Mouse (Mus musculus): Measurements from ENCODE around the gene Krt33a. TPM values are rescaled to one million over a fixed set of nuclear protein-coding genes. Genes with fewer than 3 reads are reported as not detected.
A peak's percentile ranks its signal among the peaks of the same experiment; 100 is the strongest.

Gene Krt33a
- polyA plus RNA-seq, 1 experiment from 2014 or later = not detected

DNA sequence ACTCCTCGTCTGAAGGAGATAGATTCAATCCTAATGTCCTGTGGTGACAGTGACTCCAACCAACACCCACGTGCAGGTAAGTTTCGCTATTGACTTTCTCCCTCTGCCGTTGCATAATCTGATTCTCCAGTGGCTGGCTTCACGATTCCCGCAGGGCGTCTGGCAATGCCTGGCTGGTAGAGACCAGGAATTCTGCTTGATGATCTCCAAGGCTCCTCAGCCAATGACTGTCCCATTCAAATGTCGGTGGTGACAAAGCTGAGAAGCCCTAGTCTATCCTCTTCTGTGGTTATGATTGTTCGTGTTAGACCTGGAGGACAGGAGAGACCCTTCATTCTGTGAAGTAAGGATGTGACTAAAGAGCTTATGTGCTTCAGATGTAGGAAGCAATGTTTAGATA, 33.3 kb downstream of the Krt33a start:
- H3K27ac ChIP-seq (ENCODE audit: low read depth, low read length) = no peak overlapping the region
- WGBS = 87% methylated on average over 9 of the region's 9 CpGs
- H3K9ac ChIP-seq (ENCODE audit: low read depth, low read length) = no peak overlapping the region
- no peaks in the 10 kb centered on the region for H3K4me1 ChIP-seq (replicated peaks; ENCODE audit: control insufficient read depth, insufficient read depth, low read length)
- H3K4me3 ChIP-seq (ENCODE audit: low read depth, low read length) = no peak overlapping the region
- no peaks in the 10 kb centered on the region for H3K27me3 ChIP-seq (ENCODE audit: control insufficient read depth, insufficient read depth, low read length)
- ATAC-seq (ENCODE audit: low FRiP score) = no peak
- no peaks in the 10 kb centered on the region for H3K9me3 ChIP-seq (ENCODE audit: control insufficient read depth, low read length)
- no peak overlapping the region for H3K4me2 ChIP-seq (replicated peaks; ENCODE audit: low read depth, low read length)
- no peak for DNase-seq (ENCODE audit: low spot score)
- no peaks in the 10 kb centered on the region for H3K36me3 ChIP-seq (ENCODE audit: control insufficient read depth, insufficient read depth, low read length)

DNA sequence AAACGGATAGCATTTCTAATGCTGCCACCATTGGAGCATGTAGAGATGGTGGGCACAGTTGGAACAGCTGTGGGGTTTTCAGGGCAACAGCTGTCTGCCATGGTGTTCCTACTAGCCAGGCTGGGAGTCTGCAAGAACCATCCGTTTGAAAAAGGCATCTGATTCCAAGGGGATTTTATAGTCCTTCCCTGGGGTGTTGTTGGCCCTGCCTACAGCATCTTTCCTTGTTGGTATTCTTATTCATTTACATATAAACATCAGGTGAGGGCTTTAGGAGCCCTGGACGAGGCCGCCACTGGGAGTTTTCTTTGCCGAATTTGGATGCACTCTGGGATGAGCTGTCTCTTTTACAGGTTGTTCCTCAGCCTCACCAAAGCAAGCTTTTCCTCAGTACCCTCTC, 37.1 kb downstream of the Krt33a start, which contains the start of gene Krtap29-1:
Krtap29-1 (minus strand) TSS at position 101 of the 400 bp plus-strand sequence.
- H3K4me2 ChIP-seq (replicated peaks; ENCODE audit: low read depth, low read length) = no peak within 1 kb of the TSS
- H3K4me3 ChIP-seq (ENCODE audit: low read depth, low read length) = no peak within 1 kb of the TSS
- 73% methylated on average over 5 of the region's 5 CpGs for WGBS
- H3K9ac ChIP-seq (ENCODE audit: low read depth, low read length) = no peak within 1 kb of the TSS
- no peaks in the 10 kb centered on the region for H3K9me3 ChIP-seq (ENCODE audit: control insufficient read depth, low read length)
- DNase-seq (ENCODE audit: low spot score) (no peak), ATAC-seq (ENCODE audit: low FRiP score) (no peak)
- H3K27ac ChIP-seq (ENCODE audit: low read depth, low read length) = no peak within 1 kb of the TSS
- no peaks in the 10 kb centered on the region for H3K27me3 ChIP-seq (ENCODE audit: control insufficient read depth, insufficient read depth, low read length)
- H3K36me3 ChIP-seq (ENCODE audit: control insufficient read depth, insufficient read depth, low read length) = no peaks in the 10 kb centered on the region
- no peaks in the 10 kb centered on the region for H3K4me1 ChIP-seq (replicated peaks; ENCODE audit: control insufficient read depth, insufficient read depth, low read length)

DNA sequence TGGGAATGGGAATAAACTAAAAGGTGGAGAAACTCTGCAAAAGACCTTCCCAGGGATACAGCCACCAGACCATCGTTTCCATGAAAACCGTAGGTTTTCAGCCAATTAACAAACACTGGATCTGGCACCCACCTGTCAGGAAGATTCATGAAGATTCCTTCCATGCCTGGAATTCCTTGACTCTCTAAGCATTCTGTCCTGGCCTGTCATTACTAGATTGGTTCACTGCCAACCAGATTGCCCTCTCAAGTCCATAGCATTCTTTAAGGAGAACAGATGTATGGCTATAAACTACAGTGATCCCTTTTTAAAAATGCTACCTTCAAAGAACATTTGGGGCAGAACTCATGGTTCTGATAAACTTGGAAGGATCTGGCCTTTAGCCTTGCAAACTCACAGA, 50.1 kb downstream of the Krt33a start:
- H3K4me1 ChIP-seq (replicated peaks; ENCODE audit: control insufficient read depth, insufficient read depth, low read length) = no peaks in the 10 kb centered on the region
- H3K27ac ChIP-seq (ENCODE audit: low read depth, low read length) = no peak overlapping the region
- no peak overlapping the region for H3K4me3 ChIP-seq (ENCODE audit: low read depth, low read length)
- no peaks in the 10 kb centered on the region for H3K36me3 ChIP-seq (ENCODE audit: control insufficient read depth, insufficient read depth, low read length)
- H3K9me3 ChIP-seq (ENCODE audit: control insufficient read depth, low read length) = no peaks in the 10 kb centered on the region
- DNase-seq (ENCODE audit: low spot score) (no peak), ATAC-seq (ENCODE audit: low FRiP score) (no peak)
- WGBS = 69% methylated on average over 2 of the region's 2 CpGs
- no peak overlapping the region for H3K4me2 ChIP-seq (replicated peaks; ENCODE audit: low read depth, low read length)
- H3K9ac ChIP-seq (ENCODE audit: low read depth, low read length) = no peak overlapping the region
- H3K27me3 ChIP-seq (ENCODE audit: control insufficient read depth, insufficient read depth, low read length) = no peaks in the 10 kb centered on the region

DNA sequence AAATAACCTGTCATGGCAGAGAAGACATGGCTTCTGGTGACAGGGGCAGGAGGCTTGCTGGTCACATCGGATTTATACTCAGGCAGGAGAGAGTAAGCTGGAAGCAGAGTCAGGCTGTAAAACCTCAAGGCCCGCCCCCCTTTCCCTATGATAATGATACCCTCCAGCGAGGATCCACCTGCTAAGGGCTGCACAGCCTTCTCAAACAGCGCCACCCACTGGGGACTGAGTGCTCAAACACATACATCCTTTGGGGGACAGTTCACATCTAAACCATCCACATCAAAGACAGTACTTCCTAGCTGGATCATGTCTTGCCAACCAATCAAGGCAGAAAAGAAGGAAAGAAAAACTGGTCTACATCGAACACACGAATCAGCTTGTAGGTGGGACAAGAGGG, 51.8 kb downstream of the Krt33a start:
- Histone ChIP-seq H3K27me3 (ENCODE audit: control insufficient read depth, insufficient read depth, low read length) (no peaks in the 10 kb centered on the region), H3K9ac (ENCODE audit: low read depth, low read length) (no peak overlapping the region), H3K9me3 (ENCODE audit: control insufficient read depth, low read length) (no peaks in the 10 kb centered on the region), H3K4me3 (ENCODE audit: low read depth, low read length) (no peak overlapping the region), H3K36me3 (ENCODE audit: control insufficient read depth, insufficient read depth, low read length) (no peaks in the 10 kb centered on the region), H3K27ac (ENCODE audit: low read depth, low read length) (no peak overlapping the region), H3K4me2 (replicated peaks; ENCODE audit: low read depth, low read length) (no peak overlapping the region), H3K4me1 (replicated peaks; ENCODE audit: control insufficient read depth, insufficient read depth, low read length) (no peaks in the 10 kb centered on the region)
- DNase-seq (ENCODE audit: low spot score) = peak; percentile 10
- ATAC-seq (ENCODE audit: low FRiP score) = no peak
- WGBS = 56% methylated on average over 6 of the region's 6 CpGs

Other genes starting within 250 kb of the Krt33a start
- not detected in 2 replicates for gene Gm11595, start 243.3 kb downstream of the Krt33a start, polyA plus RNA-seq (2014; fragmentation: Nextera tagmentation; extraction: Ambion mirVana)
- not detected in 2 replicates for gene Krtap4-8, start 235.5 kb downstream of the Krt33a start, polyA plus RNA-seq (2014; fragmentation: Nextera tagmentation; extraction: Ambion mirVana)
- not detected in 2 replicates for gene Krtap4-9, start 231.0 kb downstream of the Krt33a start, polyA plus RNA-seq (2014; fragmentation: Nextera tagmentation; extraction: Ambion mirVana)
- not detected in 2 replicates for gene Gm11596, start 222.7 kb downstream of the Krt33a start, polyA plus RNA-seq (2014; fragmentation: Nextera tagmentation; extraction: Ambion mirVana)
- gene Gm11569, start 217.3 kb downstream of the Krt33a start, polyA plus RNA-seq (2014; fragmentation: Nextera tagmentation; extraction: Ambion mirVana) = not detected in 2 replicates
- not detected in 2 replicates for gene Gm11554, start 211.8 kb downstream of the Krt33a start, polyA plus RNA-seq (2014; fragmentation: Nextera tagmentation; extraction: Ambion mirVana)
- gene Krtap4-13, start 206.3 kb downstream of the Krt33a start, polyA plus RNA-seq (2014; fragmentation: Nextera tagmentation; extraction: Ambion mirVana) = not detected in 2 replicates
- gene Gm11564, start 200.5 kb downstream of the Krt33a start, polyA plus RNA-seq (2014; fragmentation: Nextera tagmentation; extraction: Ambion mirVana) = not detected in 2 replicates
- not detected in 2 replicates for gene 2300003K06Rik, start 178.1 kb downstream of the Krt33a start, polyA plus RNA-seq (2014; fragmentation: Nextera tagmentation; extraction: Ambion mirVana)
- gene Krtap4-16, start 164.6 kb downstream of the Krt33a start, polyA plus RNA-seq (2014; fragmentation: Nextera tagmentation; extraction: Ambion mirVana) = not detected in 2 replicates
- gene Gm11568, start 158.3 kb downstream of the Krt33a start, polyA plus RNA-seq (2014; fragmentation: Nextera tagmentation; extraction: Ambion mirVana) = not detected in 2 replicates
- gene Gm11559, start 151.7 kb downstream of the Krt33a start, polyA plus RNA-seq (2014; fragmentation: Nextera tagmentation; extraction: Ambion mirVana) = not detected in 2 replicates
- gene Krtap9-1, start 142.8 kb downstream of the Krt33a start, polyA plus RNA-seq (2014; fragmentation: Nextera tagmentation; extraction: Ambion mirVana) = not detected in 2 replicates
- gene Gm11567, start 137.0 kb downstream of the Krt33a start, polyA plus RNA-seq (2014; fragmentation: Nextera tagmentation; extraction: Ambion mirVana) = not detected in 2 replicates
- gene Krtap31-1, start 108.3 kb downstream of the Krt33a start, polyA plus RNA-seq (2014; fragmentation: Nextera tagmentation; extraction: Ambion mirVana) = not detected in 2 replicates
- gene Gm11565, start 101.5 kb downstream of the Krt33a start, polyA plus RNA-seq (2014; fragmentation: Nextera tagmentation; extraction: Ambion mirVana) = not detected in 2 replicates
- gene Krtap31-2, start 79.9 kb downstream of the Krt33a start, polyA plus RNA-seq (2014; fragmentation: Nextera tagmentation; extraction: Ambion mirVana) = not detected in 2 replicates
- not detected in 2 replicates for gene Krtap9-5, start 67.7 kb downstream of the Krt33a start, polyA plus RNA-seq (2014; fragmentation: Nextera tagmentation; extraction: Ambion mirVana)
- not detected in 2 replicates for gene Krtap29-1, start 37.2 kb downstream of the Krt33a start, polyA plus RNA-seq (2014; fragmentation: Nextera tagmentation; extraction: Ambion mirVana)
- gene Krtap16-1, start 29.6 kb downstream of the Krt33a start, polyA plus RNA-seq (2014; fragmentation: Nextera tagmentation; extraction: Ambion mirVana) = not detected in 2 replicates
- 0.23 TPM in 1 of 2 replicates, not detected in the other for gene Krtap17-1, start 22.2 kb downstream of the Krt33a start, polyA plus RNA-seq (2014; fragmentation: Nextera tagmentation; extraction: Ambion mirVana)
- gene Krt33b, start 13.7 kb upstream of the Krt33a start, polyA plus RNA-seq (2014; fragmentation: Nextera tagmentation; extraction: Ambion mirVana) = not detected in 2 replicates
- gene Krt34, start 25.3 kb upstream of the Krt33a start, polyA plus RNA-seq (2014; fragmentation: Nextera tagmentation; extraction: Ambion mirVana) = not detected in 2 replicates
- not detected in 2 replicates for gene Krt31, start 34.3 kb upstream of the Krt33a start, polyA plus RNA-seq (2014; fragmentation: Nextera tagmentation; extraction: Ambion mirVana)
- gene Krt32, start 72.0 kb upstream of the Krt33a start, polyA plus RNA-seq (2014; fragmentation: Nextera tagmentation; extraction: Ambion mirVana) = not detected in 2 replicates
- gene Krt35, start 80.0 kb upstream of the Krt33a start, polyA plus RNA-seq (2014; fragmentation: Nextera tagmentation; extraction: Ambion mirVana) = not detected in 2 replicates
- gene Krt36, start 89.4 kb upstream of the Krt33a start, polyA plus RNA-seq (2014; fragmentation: Nextera tagmentation; extraction: Ambion mirVana) = not detected in 2 replicates
- not detected in 2 replicates for gene Krt13, start 105.4 kb upstream of the Krt33a start, polyA plus RNA-seq (2014; fragmentation: Nextera tagmentation; extraction: Ambion mirVana)
- 1.3 and 2.4 TPM in 2 replicates for gene Krt15, start 119.7 kb upstream of the Krt33a start, polyA plus RNA-seq (2014; fragmentation: Nextera tagmentation; extraction: Ambion mirVana)
- gene Krt19, start 132.5 kb upstream of the Krt33a start, polyA plus RNA-seq (2014; fragmentation: Nextera tagmentation; extraction: Ambion mirVana) = 4.8 and 5.1 TPM in 2 replicates
- gene Krt9, start 177.0 kb upstream of the Krt33a start, polyA plus RNA-seq (2014; fragmentation: Nextera tagmentation; extraction: Ambion mirVana) = not detected in 2 replicates
- gene Krt14, start 191.3 kb upstream of the Krt33a start, polyA plus RNA-seq (2014; fragmentation: Nextera tagmentation; extraction: Ambion mirVana) = 2.4 and 3.9 TPM in 2 replicates
- not detected in 2 replicates for gene Krt16, start 232.7 kb upstream of the Krt33a start, polyA plus RNA-seq (2014; fragmentation: Nextera tagmentation; extraction: Ambion mirVana)
- 0.22 and 0.25 TPM in 2 replicates for gene Krt17, start 244.8 kb upstream of the Krt33a start, polyA plus RNA-seq (2014; fragmentation: Nextera tagmentation; extraction: Ambion mirVana)